Mouse (Mus musculus) embryonic facial prominence, embryonic 12.5 days (tissue): ENCODE data around the gene Gm6583. TPM values are rescaled to one million over a fixed set of nuclear protein-coding genes. Genes with fewer than 3 reads are reported as not detected.

Experiments
- ATAC-seq: fragments of 200-750 bp; cut with Nextera tagmentation; 2 replicates; pipeline ENCODE4 v1.8.0; 2017; ENCODE audit not compliant: insufficient number of reproducible peaks, insufficient read depth, low FRiP score, low TSS enrichment
- H3K27ac ChIP-seq: fragments of 300-500 bp; sonication (generic); 2 replicates; pipeline ENCODE4 v1.5.1; 2016; ENCODE audit warnings: mild to moderate bottlenecking
- H3K27me3 ChIP-seq: fragments of 300-500 bp; sonication (generic); 2 replicates; pipeline ENCODE4 v1.6.1; 2016; ENCODE audit warnings: mild to moderate bottlenecking, moderate library complexity
- H3K36me3 ChIP-seq: fragments of 300-500 bp; sonication (generic); 2 replicates; pipeline ENCODE4 v1.6.1; 2016; ENCODE audit warnings: mild to moderate bottlenecking
- H3K4me1 ChIP-seq: fragments of 300-500 bp; sonication (generic); 2 replicates; pipeline ENCODE4 v1.6.1; 2016
- H3K4me2 ChIP-seq: fragments of 300-500 bp; sonication (generic); replicated peaks from 2 replicates; pipeline ENCODE4 v1.6.1; 2016; ENCODE audit warnings: mild to moderate bottlenecking, moderate library complexity
- H3K4me3 ChIP-seq: fragments of 300-500 bp; sonication (generic); 2 replicates; pipeline ENCODE4 v1.5.1; 2016; ENCODE audit warnings: mild to moderate bottlenecking
- H3K9ac ChIP-seq: fragments of 300-500 bp; sonication (generic); 2 replicates; pipeline ENCODE4 v1.6.1; 2016; ENCODE audit warnings: mild to moderate bottlenecking, moderate library complexity
- H3K9me3 ChIP-seq: fragments of 300-500 bp; sonication (generic); 2 replicates; pipeline ENCODE4 v1.6.1; 2016; ENCODE audit warnings: mild to moderate bottlenecking, moderate library complexity
- WGBS: fragments of 180-500 bp; shearing (Covaris S2); methylation state at CpG from one replicate; pipeline ENCODE4 v1.1.7; 2016; 5-methylcytosine and 5-hydroxymethylcytosine counted together
- polyA plus RNA-seq: library from polyadenylated mRNA; unstranded; fragments of >200 nt; fragmentation: Nextera tagmentation; extraction: Ambion mirVana; gene quantifications from 2 replicates; pipeline ENCODE4 v1.2.1, GENCODE M21; 2016

Gm6583 gene
- polyA plus RNA-seq, 1 experiment from 2014 or later, result 0.41 TPM

DNA sequence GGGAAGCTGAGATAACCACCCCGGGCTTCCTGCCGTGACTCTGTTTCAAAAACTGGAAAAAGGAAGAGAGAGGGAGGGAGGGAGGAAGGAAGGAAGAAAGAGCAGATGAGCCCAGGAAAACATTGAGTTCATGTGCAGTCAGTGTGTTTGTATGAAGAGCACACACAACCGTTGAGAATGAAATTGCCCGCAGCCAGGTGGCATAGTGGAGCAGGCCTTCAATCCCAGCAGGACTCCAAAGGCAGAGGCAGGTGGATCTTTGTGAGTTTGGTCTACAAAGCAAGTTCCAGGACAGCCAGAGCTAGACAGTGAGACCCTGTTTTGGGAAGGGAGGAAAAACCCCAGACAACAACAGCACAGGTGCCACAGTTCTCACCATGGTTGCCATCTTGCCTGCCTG lies 11.5 kb upstream of the Gm6583 start:
- no peak overlapping the region for H3K27ac ChIP-seq
- H3K27me3 ChIP-seq, result no peaks in the 10 kb centered on the region
- H3K4me2 ChIP-seq, result no peak overlapping the region
- 92% methylated on average over 4 of the region's 4 CpGs for WGBS
- no peak for ATAC-seq
- peaks cover 78% of the 10 kb centered on the region for H3K36me3 ChIP-seq
- no peaks in the 10 kb centered on the region for H3K9me3 ChIP-seq
- H3K9ac ChIP-seq, result no peak overlapping the region
- H3K4me1 ChIP-seq, result no peaks in the 10 kb centered on the region
- no peak overlapping the region for H3K4me3 ChIP-seq

DNA sequence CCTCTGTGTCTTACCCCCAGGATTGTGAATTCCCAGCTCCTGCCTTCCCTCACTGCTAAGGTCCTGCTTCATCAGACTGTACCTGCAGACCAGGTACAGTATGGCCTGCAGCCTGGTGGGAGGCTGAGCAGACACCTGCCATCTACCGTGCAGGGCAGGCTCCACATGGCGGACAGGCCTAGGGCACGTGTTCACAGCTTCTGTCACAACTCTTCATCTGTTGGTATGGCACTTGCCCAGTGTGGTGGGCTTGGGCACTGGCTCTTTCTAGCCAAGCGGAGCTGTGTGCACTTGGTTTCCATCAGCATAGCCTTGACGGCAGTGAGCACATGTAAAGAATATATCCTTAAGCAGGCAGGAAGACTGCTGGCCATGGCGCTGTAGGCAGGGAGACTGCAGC lies 11.0 kb upstream of the Gm6583 start:
- Histone ChIP-seq H3K36me3 (peaks cover 78% of the 10 kb centered on the region), H3K9ac (no peak overlapping the region), H3K9me3 (no peaks in the 10 kb centered on the region), H3K4me2 (no peak overlapping the region), H3K27ac (no peak overlapping the region), H3K4me3 (no peak overlapping the region), H3K27me3 (no peaks in the 10 kb centered on the region), H3K4me1 (no peaks in the 10 kb centered on the region)
- no peak for ATAC-seq
- 94% methylated on average over 6 of the region's 6 CpGs for WGBS

DNA sequence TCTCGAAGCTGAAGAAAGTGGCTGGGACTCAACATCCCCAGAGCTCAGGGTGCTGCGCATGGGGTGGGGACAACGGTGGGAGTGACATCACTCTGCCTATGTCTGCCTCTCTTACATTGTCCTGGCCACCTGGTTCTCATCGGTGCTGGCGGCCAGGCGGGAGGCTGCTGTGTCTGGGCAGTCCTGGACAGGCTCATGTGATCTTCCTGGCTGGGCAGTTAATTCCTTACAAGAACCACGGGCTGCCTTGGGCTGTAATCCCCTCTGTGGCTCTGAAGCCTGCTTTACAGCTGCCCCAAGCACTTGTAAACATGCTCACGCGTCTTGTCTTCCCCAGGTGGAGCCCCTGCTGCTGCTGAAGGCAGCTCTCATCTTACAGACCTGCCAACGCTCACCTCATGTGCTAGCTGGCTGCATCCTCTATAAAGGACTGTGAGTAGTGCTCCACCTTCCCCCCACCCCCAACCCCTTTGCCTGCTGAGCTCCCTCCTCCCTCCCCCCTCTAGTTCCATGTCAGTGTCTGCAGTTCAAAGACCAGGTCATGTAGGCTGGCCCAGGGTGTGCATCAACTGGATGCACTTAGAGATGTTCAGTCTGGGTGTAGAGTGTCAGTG lies 8.5 kb upstream of the Gm6583 start:
- Histone ChIP-seq H3K27ac (no peak overlapping the region), H3K9ac (no peak overlapping the region), H3K4me1 (no peaks in the 10 kb centered on the region), H3K4me3 (no peak overlapping the region), H3K36me3 (peaks cover 61% of the 10 kb centered on the region), H3K9me3 (no peaks in the 10 kb centered on the region), H3K4me2 (no peak overlapping the region), H3K27me3 (no peaks in the 10 kb centered on the region)
- WGBS, result 57% methylated on average over 10 of the region's 10 CpGs
- no peak for ATAC-seq

DNA sequence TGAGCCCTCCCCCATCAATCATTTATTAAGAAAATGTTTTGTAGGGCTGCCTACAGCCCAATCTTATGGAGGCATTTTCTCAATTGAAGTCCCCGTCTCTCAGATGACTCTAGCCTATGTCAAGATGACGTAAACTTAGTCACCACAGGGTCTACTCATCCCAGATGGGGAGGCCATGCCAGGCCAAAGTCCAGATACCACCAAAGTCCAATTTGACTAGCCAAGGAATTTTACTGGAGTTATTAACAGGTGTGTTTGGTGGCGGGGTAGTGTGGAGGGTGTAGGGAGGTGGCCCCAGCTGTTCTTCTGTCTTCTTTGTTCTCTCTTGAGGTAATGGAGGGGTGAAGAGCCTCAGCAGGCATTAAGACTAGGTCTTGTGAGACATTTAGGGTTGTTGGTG lies 4.2 kb upstream of the Gm6583 start:
- no peak overlapping the region for H3K4me3 ChIP-seq
- H3K36me3 ChIP-seq, result peaks cover 61% of the 10 kb centered on the region
- H3K27ac ChIP-seq, result no peak overlapping the region
- H3K9me3 ChIP-seq, result no peaks in the 10 kb centered on the region
- no peak overlapping the region for H3K9ac ChIP-seq
- ATAC-seq, result no peak
- no peak overlapping the region for H3K4me2 ChIP-seq
- 94% methylated on average over 3 of the region's 3 CpGs for WGBS
- H3K27me3 ChIP-seq, result no peaks in the 10 kb centered on the region
- no peaks in the 10 kb centered on the region for H3K4me1 ChIP-seq

DNA sequence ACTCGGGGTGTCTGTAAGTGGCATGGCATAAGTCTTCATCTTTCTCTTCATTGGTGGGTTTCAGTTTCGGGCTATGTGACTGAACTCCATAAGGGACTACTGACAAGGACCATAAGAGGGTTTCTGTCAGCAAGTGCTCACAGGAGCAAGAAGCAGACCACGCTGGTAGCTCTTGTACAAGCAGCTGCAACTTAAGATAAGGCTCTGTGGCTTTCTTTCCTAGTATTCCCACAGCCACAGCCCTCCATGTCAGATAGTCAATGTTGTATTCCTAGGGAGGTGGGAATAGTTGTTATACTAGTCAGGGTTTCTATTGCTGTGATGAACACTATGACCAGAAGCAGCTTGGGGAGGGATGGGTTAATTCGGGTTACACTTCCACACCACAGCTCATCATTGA lies 3.7 kb upstream of the Gm6583 start:
- Histone ChIP-seq H3K4me2 (no peak overlapping the region), H3K9me3 (no peaks in the 10 kb centered on the region), H3K27ac (no peak overlapping the region), H3K27me3 (no peaks in the 10 kb centered on the region), H3K36me3 (peaks cover 61% of the 10 kb centered on the region), H3K4me3 (no peak overlapping the region), H3K4me1 (no peaks in the 10 kb centered on the region), H3K9ac (no peak overlapping the region)
- WGBS, result 90% methylated on average over 4 of the region's 4 CpGs
- ATAC-seq, result no peak

DNA sequence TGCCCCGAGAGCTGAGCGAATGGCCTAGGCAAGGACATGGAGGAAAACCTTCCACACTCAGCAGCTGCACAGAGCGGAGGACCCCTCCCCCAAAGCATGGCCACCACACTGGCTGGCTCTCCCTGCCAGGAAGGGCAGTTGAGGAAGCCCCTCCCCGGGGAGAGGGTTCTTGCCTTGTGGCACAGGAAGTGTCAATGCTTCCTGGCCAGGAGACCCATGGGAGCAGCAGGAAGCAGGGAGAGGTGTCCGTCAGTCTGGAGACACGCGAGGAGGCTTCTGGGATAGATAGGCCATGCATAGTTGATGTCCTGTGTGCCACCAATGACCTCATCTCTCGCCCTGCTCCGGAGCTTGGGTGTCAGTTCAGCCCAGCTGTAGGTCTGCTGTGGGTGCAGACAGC lies 489 bp upstream of the Gm6583 start:
- H3K9ac ChIP-seq, result no peak overlapping the region
- peaks cover 65% of the 10 kb centered on the region for H3K36me3 ChIP-seq
- no peaks in the 10 kb centered on the region for H3K4me1 ChIP-seq
- WGBS, result 90% methylated on average over 9 of the region's 9 CpGs
- H3K9me3 ChIP-seq, result no peaks in the 10 kb centered on the region
- no peak overlapping the region for H3K27ac ChIP-seq
- H3K27me3 ChIP-seq, result no peaks in the 10 kb centered on the region
- no peak for ATAC-seq
- H3K4me2 ChIP-seq, result no peak overlapping the region
- no peak overlapping the region for H3K4me3 ChIP-seq

DNA sequence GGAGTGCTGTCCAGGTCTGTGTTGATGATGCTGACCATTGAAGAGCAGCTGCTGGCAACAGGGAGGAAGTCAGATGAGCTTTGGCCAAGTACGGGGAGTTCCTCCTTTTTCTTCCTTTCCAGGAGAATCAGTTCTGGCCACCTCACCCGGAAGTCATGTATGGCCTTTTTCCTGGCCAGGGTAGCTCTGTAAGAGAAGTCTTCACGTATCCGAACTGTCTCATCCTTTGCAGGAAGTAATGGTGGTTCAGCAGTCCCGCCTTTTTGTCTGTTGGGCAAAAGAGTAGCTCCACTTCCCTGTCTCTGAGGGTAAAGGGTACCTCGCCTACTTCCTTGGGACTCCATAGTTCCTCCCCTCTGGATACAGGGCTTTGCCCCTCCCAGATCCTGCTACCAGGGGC lies 340 bp downstream of the Gm6583 start:
- 85% methylated on average over 6 of the region's 6 CpGs for WGBS
- Histone ChIP-seq H3K9ac (no peak overlapping the region), H3K27ac (no peak overlapping the region), H3K9me3 (no peaks in the 10 kb centered on the region), H3K4me1 (no peaks in the 10 kb centered on the region), H3K36me3 (peaks cover 73% of the 10 kb centered on the region), H3K4me2 (no peak overlapping the region), H3K4me3 (no peak overlapping the region), H3K27me3 (no peaks in the 10 kb centered on the region)
- ATAC-seq, result no peak

DNA sequence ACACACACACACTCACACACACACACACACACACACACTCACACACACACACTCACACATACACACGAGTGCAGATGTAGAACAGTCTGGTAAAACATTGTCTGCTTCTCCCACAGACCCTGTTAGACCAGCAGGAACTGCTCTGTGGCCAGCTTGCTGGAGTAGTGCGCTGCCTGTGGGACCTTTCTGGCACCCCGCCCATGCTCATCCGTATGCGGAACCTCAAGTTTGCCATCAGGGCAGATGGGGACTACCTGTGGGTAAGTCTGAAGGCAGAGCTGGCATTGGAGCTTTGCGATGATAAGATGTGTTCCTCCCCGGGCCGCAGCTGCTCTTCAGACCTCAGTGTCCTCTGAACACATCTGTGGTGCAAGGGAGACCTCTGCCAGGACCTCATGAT lies 6.7 kb downstream of the Gm6583 start:
- Histone ChIP-seq H3K27ac (no peak overlapping the region), H3K27me3 (no peaks in the 10 kb centered on the region), H3K4me3 (no peak overlapping the region), H3K9me3 (no peaks in the 10 kb centered on the region), H3K4me1 (0 out of 2 replicates have a peak, but pooled peaks cover 5% of the 10 kb centered on the region), H3K4me2 (no peak overlapping the region), H3K36me3 (peaks cover 69% of the 10 kb centered on the region), H3K9ac (no peak overlapping the region)
- 96% methylated on average over 8 of the region's 8 CpGs for WGBS
- no peak for ATAC-seq

DNA sequence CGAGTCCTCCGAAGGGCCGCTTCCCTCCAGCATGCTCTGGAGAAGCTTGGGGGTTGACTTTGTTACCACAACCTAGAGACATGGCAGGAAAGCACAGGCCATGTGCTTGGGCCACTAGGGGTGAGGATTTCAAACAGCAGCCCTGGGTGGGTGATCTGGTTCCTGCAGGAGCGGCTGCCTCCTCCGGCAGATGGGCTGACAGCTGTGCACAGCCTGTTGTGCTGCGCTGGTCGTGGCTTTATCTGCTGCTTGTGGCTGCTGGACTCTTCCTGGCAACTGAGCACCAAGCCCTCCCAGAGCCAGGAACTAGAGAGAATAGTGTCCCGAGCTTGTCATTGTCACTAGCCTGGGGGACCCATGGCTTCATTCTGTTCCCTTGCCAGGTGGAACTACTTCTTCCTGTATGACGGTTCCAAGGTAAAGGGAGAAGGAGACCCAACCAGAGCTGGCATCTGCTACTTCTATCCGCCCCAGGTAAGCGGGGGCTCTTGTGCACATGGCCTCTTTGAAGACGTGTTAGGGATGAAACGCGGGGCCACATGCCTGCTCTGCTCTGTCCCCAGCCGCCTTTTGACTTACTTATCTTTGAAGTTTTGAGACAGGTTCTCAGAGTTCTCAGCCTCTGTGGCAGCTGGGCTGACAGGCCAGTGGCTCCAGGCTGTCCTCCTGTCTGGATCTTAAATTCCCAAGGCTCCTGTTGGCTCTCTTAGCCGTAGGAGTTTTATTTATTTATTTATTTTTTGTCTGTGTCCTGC lies 9.4 kb downstream of the Gm6583 start:
- Histone ChIP-seq H3K4me3 (no peak overlapping the region), H3K4me2 (no peak overlapping the region), H3K4me1 (peaks cover 22% of the 10 kb centered on the region), H3K9me3 (no peaks in the 10 kb centered on the region), H3K27me3 (no peaks in the 10 kb centered on the region), H3K36me3 (peaks cover 47% of the 10 kb centered on the region), H3K9ac (no peak overlapping the region), H3K27ac (no peak overlapping the region)
- WGBS, result 90% methylated on average over 16 of the region's 16 CpGs
- no peak for ATAC-seq

DNA sequence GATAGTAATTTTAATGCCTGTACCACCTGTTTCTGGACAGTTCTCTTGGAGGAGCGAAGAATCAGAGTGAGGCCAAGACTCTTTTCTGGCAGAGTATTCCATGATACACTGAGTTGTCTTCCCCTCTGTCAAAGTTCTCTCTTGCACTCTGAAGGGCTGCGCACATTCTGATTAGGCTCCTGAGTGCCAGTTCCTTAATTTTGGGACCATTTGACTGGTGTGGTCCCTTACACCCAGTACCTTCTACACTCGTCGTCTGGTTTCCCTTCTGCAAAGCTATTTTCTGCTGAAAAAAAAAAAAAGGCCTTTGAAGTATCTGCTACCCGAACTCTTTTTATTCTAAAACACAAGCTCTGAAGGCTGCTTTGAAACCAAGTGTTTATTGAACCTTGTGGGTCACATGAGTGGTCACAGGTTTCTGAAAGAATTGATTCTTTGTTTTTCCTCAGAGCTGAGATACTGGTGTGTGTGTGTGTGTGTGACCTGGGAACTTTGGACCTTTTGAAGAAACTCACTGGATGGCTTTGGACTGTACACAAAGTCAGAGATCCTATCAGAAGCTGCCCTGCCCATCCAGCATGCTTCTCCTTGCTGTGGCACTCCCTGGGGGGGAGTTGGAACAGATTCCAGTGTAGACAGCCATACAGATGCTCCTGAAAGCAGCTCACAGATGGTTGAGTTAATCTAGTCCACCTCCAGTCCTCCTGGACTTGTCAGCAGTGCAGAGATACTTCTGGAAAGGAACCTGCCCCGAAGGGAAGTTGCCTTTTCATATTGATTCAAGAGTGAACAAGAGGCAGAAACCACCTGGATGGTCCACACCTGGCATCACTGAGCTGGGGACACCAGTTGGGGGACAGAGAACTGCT lies 11.5 kb downstream of the Gm6583 start:
- peaks cover 23% of the 10 kb centered on the region for H3K4me1 ChIP-seq
- no peak overlapping the region for H3K9ac ChIP-seq
- H3K4me3 ChIP-seq, result peak overlapping the region; percentile 79; the same call in 1 of the 2 replicates
- WGBS, result 66% methylated on average over 6 of the region's 6 CpGs
- H3K27ac ChIP-seq, result no peak overlapping the region
- ATAC-seq, result no peak
- H3K9me3 ChIP-seq, result no peaks in the 10 kb centered on the region
- H3K4me2 ChIP-seq, result no peak overlapping the region; the same call in 1 of the 2 replicates
- peaks cover 32% of the 10 kb centered on the region for H3K36me3 ChIP-seq
- H3K27me3 ChIP-seq, result no peaks in the 10 kb centered on the region

DNA sequence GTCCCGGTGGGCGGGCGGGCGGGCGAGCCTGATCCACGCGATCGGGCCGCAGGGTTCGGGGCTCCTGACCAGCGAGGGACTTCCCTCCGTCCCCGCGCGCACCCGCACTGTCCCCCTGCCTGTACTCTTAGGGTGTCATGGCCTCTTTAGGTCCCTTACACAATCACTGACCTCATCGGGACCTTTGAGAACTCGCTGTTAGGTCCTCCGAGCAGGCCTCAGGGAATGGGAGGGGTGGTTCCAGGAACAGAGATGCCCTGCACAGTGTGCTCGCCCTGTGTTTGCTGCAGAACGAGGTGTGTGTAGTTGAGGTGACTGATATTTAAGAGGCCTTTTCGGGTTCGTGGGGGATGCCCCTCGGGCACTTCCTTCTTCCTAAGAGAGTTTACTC lies 12.6 kb downstream of the Gm6583 start:
- Histone ChIP-seq H3K27me3 (no peaks in the 10 kb centered on the region), H3K9me3 (no peaks in the 10 kb centered on the region), H3K4me3 (peak overlapping the region; percentile 79), H3K9ac (peak overlapping the region; percentile 82), H3K27ac (no peak overlapping the region), H3K4me2 (peak overlapping the region; percentile 85), H3K36me3 (peaks cover 31% of the 10 kb centered on the region), H3K4me1 (peaks cover 23% of the 10 kb centered on the region)
- WGBS, result under 1% methylated on average over 22 of the region's 24 CpGs
- ATAC-seq, result peak; percentile 32; the same call in 1 of the 2 replicates
